Mouse (Mus musculus): ENCODE measurements around the gene Pfdn4.
"Not testable (repeated sequence)": the region's sequence is repeated elsewhere in the genome, so short reads cannot be mapped to it uniquely, and the experiment has no call there.

The Pfdn4 gene

DNA sequence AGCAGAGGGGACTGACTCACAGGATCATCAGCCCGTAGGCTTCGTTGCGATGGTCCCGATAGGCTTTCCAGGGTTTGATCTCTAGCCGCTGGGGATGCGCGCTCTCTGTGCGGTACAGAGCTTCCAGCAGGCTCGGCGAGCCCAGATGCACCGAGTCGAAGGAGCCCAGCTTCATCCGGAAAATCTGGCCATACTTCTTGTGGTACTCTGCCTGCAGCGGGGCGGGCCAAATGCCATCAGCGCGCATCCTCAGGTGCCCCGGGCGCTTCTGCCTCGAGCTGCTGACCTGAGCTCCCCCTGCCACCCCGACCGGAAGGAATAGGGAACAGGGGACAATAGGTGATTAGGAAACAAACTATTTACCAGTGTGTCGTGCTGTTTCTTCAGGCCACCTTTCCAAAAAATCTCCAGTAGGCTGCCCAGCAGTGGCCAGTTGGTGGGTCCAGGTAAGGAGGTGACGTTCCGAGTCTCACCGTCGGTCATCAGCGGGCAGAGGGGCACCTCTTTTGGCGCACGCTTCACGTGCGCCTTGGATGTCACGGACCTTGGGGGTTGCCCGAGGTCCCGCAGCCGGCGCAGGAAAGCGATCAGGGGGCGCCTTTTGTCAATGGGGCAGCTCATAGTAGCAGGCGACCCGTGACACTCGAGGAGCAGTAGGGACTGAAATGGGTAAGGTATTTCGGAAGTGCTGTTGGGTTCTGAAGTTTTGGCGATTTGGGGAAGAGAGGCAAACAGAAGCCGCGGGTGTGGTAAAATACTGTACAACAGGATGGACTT is at the start of gene Pfdn4:
Pfdn4 (plus strand) TSS at position 275 of the 777 bp plus-strand sequence.
- in situ Hi-C loops (cut with MboI), result no loop called here

DNA sequence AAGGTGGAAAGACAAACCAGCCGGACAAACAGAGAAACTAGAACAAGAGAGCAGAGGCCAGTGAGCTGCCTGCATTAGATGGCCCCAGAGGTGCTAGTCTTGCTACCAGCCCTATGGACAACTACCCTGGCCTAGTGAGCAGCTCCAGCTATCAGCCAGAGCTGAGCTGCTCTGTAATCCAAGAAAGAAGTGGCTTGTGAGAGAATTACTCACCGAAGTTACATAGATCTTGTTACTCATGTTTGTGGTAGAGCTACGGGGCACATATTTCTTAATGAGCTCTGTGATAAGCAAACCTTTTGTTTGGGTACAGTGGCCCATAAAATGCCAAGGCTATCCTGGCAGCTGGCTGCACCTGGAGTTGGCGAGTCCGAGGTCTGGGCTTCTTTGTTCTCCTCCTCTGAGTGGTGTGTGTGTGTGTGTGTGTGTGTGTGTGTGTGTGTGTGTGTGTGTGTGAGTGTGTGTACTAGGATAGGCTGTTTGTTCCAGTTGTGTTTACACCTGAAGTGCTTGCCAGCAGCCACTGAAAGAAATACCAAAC is 49.3 kb upstream of the Pfdn4 start:
- in situ Hi-C loops (cut with MboI), result no loop called here

DNA sequence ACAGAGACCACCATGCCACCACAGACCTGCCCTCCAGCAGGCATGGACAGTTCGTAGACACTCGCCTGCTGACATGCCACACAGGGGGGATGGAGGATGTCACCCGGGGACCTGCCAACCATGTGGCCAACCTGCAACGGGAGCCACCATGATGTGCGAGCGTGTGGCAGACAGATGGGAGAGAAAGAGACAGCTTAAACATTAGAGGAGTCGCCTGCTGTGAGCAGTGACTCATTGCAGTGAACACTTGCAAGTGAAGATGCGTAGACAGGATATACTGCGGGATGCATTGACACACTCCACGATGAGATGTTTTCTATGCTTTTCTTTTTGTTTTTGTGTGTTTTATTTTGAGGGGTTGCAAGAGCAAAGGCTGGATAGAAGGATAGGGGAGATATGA is 48.6 kb upstream of the Pfdn4 start:
- in situ Hi-C loops (cut with MboI), result no loop called here

DNA sequence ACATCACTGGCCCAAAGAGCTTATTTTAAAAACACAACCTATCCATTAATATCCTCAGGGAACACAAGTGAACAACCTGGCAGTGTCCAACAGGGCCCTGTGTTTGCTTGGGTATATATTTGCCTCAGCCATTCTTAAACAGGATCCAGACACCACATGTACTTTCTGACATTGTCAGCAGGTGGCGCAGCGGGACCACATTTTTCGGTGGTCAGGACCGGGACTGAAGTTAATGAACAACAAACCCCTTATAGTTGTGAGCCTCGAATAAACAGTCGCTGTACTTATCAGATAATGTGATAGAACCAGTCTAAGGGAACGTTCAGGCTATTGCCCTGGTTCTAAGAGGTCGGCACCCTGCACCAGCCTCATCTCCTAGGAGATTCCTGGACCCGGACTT is 45.3 kb upstream of the Pfdn4 start:
- in situ Hi-C loops (cut with MboI), result no loop called here

DNA sequence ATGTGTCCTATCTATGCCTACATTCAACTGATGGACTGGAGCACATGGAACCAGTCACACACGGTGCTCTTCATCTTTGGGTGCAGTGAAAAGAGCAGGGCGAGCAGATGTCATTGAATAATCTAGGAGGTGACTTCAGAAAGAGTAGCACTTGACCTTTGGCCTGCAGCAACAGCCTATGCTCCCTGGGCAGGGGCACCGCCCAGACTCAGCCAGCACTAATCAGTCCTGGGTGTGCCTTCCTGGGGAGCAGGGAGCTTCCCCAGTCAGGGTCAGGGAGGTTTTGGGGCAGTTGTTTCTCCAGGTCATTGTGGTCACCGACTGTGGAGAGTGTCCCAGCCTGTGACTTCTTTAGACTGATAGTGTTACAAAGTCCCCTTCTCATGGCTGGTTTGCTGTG is 42.4 kb upstream of the Pfdn4 start:
- in situ Hi-C loops (cut with MboI), result not testable (repeated sequence)

DNA sequence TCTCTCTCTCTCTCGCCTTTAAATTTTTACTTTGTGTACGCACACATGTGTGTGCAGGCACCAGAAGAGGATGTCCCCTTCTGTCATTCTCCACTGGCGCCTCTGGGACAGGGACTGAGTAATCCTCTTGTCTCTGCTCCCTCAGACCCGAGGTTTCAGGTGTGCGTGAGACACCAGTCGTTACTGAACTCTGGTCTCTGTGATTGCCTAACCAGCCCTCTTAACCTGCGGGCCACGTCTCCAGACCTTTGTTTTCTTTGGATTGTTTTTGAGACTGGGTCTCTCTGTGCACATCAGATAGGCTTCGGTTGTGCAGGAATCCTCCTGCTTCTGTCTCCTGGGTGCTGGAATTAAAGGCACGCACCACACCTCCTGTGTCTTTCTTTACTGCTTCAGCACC is 37.0 kb upstream of the Pfdn4 start:
- in situ Hi-C loops (cut with MboI), result no loop called here

DNA sequence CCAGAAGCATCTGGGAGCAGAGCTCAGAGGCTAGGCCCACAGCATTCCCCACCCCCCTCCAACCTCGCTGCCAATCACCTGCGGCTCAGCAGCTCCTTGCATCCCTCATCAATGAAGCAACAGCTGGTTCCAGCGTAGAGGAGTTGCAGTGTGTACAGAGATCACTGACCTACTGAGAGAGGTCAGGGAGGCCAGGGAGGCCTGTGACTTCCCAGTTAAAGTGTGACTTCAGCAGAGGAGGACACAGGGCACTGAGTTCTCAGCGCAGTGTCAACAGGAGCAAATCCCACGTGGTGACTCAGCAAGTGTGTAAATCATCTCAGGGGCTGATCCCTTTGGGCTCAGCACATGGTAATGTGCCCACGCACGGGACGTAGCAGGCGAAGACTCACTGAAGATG is 36.4 kb upstream of the Pfdn4 start:
- in situ Hi-C loops (cut with MboI), result no loop called here

DNA sequence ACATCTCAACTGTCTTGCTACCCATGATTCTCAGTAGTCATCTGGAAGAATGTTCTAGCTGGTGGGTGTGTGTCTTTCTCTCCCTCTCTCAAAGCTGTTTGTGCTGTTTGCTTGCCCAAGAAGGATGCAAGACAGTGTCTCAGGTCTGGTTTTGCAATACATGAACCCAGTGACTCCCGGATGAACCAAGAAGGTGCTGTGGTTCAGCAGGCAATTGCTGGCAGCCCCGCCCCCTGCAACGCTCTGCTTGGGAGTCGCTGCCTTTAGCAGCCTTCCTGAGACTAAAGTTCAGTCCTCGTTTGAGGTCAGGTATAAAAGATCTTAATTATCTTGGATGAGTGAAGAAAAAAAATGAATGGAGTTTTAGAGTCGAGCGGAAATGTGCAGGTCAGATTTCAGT is 34.6 kb upstream of the Pfdn4 start:
- in situ Hi-C loops (cut with MboI), result no loop called here

DNA sequence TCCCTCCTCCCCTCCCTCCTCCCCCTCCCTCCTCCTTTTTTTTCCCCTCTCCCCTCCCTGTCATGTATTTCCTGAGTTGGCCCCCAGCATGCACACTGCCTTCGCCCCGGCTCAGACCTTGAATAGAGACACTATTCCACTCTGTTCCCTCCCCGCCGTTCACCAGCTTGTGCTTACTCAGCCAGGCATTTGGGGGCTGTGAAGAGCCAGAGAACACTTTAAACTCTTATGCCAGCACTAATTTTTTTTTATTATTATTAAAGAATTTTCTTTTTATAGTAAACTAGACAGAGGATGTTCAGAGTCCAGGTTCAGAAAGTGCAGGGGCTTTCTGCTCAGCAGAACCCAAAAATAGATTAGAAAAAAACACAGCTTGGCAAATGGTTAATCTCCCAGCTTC is 31.4 kb upstream of the Pfdn4 start:
- in situ Hi-C loops (cut with MboI), result no loop called here

DNA sequence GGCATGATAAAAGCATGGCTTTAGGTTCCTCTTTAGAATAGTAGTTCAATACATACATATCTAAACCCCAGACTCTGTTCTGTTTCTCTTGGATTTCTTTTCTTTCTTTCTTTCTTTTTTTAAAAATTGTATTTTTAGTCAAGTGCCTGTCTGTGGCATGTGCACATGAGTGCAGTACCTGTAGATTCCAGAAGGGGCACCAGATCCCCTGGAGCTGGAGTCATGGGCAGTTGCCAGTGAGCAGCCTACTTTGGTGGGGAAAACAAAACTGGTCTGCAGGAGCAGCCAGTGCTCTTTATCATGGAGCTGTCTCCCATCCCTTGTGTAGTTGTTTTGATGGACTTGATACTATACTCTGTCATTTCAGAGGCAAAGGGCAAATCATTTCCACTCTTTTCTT is 28.2 kb upstream of the Pfdn4 start:
- in situ Hi-C loops (cut with MboI), result no loop called here

DNA sequence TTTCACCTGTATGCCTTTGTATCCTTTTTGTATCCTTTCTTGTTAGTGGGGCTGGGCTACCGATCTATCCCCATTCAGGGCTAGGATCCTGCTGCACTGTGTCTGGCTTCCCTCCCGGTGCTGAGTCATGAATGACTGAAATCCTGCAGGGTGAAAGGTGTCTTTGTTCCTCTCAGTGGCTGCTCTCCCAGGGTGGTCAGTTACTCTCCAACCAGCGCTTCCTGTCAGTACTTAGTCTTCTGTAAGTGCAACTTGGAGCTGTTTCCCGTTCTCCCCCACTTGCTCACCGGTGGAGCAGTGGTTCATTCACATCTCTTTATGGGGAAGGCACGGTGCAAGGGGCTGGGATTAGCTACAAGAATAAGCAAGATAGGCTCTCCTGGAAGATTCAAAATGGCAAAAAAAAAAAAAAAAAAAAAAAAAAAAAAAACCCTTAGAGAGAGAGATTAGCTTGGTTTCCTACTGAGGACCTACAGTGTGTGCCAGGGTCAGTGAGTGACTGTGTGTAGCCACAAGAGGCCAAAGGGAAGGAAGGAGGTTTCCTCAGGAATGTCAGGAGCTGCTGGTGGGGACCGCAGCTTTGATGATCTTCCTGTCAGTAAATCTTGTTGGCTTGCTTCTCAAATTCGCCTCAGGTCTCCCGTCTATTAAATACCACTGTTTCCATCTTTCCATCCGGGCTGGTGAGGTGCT is 26.5 kb upstream of the Pfdn4 start:
- in situ Hi-C loops (cut with MboI), result no loop called here

DNA sequence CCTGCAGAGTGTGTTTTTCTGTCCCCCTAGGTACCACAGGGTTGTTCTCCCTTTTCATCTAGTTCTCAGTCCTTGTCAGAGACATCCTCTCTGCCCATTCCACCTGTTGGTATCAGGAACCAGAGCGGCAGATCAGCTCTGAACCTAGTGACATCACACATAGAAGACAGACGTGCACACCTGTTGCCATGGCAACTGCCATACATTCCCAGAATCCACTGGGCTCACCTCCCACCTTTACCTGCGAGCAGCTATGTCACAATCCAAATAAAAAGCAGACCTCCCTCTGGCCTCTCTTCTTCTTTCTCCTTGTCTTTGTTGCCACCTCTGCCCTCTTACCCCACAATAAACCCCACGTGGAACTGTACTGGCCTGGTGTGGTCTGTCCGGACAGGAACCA is 25.6 kb upstream of the Pfdn4 start:
- in situ Hi-C loops (cut with MboI), result no loop called here

DNA sequence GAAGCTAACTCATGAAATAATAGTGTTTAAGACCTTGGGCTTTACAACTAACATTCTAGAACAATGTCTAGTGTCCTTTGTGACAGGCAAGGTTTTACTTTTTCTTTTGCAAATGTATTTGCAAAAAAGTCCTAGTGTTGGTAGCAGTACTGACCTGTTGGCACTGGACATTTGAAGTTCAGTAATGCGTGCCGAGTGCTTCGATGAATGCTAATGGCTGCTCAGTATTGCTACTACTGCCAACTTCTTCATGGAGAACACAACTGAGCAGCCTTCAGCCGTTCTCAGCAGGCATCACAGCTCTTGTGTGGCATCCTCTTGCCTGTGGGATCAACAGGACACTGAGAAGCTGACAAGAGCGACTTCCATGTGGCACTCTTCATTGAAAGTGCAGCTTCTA is 22.1 kb upstream of the Pfdn4 start:
- in situ Hi-C loops (cut with MboI), result no loop called here

DNA sequence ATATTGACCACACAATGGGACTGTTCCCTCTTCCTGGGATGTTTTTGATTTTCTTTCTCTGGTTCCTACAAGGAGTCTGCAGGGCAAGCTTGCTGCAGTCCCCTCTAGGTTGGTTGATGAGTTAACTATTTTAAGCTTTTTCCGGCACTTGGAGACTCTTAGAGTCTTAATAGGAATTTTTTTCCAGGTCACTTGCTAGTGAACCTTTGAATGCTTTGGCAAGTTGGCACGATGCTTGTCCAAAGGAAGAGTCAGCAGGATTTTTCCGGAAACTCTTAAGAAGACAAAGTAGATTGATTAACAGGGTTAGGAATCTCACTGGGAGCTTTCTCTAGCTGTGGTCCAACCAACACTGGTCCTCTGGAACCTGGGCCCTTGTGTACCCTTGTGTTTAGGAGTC is 21.1 kb upstream of the Pfdn4 start:
- in situ Hi-C loops (cut with MboI), result no loop called here

DNA sequence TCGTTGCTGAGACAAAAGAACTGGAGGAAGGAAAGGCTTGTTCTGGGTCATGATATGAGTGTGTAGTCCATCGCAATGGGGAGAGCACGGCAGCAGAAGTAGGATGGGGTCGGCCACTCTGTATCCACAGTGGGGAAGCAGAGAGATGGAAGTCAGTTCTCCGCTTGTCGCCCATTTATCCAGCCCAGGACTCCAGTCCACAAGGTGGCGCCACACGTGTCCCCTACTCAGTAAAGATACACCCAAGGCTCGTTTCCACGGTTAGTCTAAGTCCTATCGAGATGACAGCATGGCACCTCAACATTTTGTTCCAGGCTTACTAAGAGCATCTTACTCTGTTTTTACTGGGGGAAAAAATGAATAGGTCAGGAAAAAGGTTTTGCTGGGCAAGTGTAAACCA is 20.0 kb upstream of the Pfdn4 start:
- in situ Hi-C loops (cut with MboI), result no loop called here

DNA sequence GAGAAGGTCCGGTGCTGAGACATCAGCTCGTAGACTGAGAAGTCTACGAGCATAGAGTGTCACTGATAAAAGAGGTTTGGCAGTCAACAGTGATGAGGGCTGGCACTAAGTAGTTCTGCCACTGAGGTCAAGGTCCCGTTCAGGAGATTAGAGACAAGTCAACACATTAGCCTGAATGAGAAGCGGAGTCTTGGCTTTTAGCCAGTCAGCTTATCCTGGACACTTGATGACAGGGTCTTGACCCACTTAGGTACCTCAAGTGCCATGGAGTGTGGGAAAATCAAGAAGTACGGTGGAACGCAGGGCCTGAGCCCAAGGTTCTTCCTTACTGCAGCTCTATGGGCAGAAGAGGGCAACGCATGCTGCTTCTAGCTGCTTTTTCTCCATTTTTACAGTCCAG is 19.6 kb upstream of the Pfdn4 start:
- in situ Hi-C loops (cut with MboI), result no loop called here

DNA sequence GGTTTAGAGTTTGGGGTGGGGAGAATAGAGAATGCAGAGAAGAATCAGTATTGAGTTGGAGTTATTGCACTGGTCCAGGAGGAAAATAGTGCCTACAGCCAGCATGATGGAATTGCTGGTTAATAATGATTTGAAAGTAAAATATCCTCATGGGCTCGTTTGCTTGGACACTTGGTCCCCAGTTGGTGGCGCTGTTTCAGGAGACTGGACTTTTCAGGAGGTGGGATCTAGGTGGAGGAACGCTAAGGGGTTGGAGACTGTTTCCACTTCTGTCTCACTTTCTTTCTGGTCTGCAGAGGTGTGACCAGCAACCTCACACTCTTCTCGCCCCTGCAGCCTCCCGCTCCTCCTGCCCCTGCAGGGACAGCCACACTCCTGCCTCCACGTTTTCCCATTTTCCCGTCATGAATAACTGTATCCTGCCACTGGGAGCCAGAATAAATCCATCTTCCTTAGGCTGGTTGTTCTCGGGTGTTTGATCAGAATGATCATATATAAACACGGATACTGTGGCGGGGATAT is 14.1 kb upstream of the Pfdn4 start:
- in situ Hi-C loops (cut with MboI), result no loop called here

DNA sequence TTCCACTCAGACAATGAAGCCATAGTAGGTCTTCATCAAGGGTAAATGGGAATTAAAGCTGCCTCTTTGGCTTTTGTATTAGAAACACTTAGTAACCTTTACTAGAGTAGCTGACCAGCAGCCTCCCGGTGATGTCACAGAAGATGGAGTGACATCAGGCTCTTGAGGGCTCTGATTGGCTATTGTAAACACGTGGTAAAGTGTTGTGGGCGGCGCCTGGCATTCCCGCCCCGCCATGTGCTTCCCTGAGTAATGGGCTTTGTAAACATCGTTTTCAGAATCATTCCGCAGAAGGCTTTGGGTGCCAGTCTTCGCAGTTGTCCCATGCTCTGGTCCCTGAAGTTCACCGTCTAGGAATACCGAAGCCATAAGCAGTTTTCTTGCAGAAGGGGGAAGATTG is 12.3 kb upstream of the Pfdn4 start:
- in situ Hi-C loops (cut with MboI), result no loop called here

DNA sequence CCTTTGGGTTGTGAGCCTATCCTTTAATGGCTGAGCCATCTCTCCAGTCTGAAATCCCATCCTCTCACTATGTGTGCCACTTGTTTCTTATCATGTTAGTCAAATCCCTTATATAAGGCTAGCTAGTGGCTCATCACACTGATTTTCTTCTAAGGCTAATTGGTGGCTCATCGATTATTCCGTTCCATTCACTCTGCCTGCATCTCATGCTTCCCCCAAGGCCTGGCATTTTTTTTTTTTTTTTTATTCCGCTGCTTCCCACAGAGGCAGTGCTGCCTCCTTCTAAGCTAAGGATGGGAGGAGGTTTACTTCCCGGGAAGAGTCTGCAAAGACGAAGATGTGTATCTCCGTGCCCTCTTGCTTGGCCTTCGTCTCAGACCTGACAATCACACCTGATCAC is 9.0 kb upstream of the Pfdn4 start:
- in situ Hi-C loops (cut with MboI), result no loop called here

DNA sequence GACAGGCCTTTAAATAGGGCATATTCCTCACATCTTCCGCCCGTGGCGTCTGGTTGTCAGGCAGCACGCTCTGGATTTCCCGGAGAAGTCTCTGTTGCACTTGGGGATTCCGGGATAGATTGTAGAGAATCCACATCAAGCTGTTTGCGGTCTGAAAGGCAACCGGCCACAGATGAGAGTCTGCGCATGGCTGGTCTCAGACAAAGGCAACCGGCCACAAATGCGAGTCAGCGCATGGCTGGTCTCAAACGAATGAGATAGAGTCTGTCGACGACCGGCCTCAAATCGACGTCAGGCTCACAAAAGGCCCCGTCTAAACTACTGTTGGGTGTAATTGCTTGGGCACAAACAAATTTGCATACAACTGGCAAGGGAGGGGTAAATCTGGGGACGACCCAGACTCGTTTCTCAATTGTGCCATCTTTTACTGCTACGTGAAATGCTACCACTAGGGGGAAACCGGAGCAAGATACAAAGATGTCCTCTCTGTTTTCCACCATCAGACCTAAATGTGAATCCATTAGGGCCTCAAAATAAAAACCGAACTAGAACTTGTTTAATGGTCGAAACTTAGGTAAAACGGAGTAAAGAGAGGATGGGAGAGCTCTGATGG is 8.2 kb upstream of the Pfdn4 start:
- in situ Hi-C loops (cut with MboI), result no loop called here

DNA sequence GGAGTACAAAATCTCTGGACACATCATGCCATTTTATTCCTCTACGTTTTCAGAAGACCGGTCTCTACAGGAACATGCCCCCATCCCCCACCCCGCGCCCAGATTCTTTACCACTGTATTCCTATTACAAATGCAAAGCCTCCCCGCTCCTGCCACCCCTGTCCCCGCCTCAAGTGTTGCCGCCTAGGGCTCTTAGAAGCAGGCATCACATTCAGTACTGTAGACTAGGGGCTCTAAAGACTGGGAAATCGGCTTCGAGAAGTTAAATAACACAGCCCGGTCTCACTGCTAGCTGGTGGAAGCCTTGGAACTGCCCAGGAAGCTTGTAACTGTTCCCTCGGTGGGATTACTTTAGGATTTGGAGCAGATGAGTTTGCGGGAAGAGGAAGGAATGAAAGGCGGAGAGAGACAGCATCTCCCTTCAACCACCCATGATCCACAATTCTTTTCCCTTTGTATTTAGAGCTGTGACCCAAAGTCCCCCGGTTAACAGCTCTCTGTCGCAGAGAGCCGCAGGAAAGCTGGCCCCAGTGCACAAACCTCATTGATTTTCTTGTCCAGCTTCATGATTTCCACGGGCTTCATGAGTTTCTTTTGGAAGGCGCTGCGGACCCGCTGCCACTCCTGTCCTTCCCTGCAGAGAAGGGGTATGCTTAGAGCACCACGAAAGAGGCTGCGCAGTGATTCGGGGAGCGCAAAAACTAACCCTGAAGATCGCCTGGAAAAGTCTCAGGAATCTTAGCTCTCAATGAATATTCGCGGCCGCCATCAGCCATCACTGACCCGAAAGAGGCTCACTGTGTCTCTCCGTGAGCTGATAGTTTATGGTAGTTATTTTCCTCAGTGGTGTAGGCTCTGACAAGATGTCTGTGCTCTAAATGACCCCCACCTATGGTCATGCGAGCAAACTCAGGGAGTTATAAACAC is 1.2 kb upstream of the Pfdn4 start:
- in situ Hi-C loops (cut with MboI), result no loop called here

DNA sequence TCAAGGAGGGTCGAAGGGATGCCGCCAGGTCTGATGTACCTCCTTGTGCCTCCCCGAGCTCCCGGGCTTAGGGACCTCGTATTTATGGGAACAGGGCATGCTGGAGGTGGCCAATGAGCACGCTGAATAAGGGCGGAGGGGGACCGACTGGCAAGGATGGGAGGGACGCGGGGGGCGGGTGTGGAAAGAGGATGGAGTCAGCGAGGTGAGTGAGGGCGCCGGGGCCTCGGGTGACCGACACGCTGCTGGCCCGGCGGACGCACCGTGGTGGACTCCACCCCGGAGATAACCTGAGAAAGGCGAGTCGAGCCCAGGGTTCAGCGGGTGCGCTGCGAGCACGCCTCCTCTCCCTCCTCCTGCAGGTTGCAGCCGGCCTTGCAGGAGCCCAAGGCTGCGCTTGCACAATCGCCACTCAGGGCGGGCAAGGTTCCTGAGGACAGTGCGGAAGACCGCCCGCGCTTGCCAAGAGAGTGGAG is 901 bp downstream of the Pfdn4 start, which contains the start of gene Cyp24a1:
Cyp24a1 (minus strand) TSS at position 55 of the 476 bp plus-strand sequence.
- in situ Hi-C loops (cut with MboI), result no loop called here

All from mature B cell (primary cell).